1 mouse cellular context compared by ENCODE assay signal in genomic region chr13:14612463-14612862, GRCm38 (mm10).
TF ChIP-seq lines count a peak whose summit lies in the region.

No protein-coding gene starts in this region.

TF ChIP-seq in MEL, 35 proteins besides CTCF, POLR2A, EP300 and RAD21 (continued from another document):
- TF ChIP-seq MAZ (IDR thresholded peaks at IDR 0.05; ENCODE audit: low read depth, low read length), result no peak
- no peak for TF ChIP-seq ELF1 (IDR thresholded peaks at IDR 0.05; ENCODE audit: low read depth, low read length)
TF ChIP-seq in MEL: peak in this region for 0.
